Mouse (Mus musculus) left cerebral cortex, adult 18-20 months (tissue): ENCODE results near the gene Six3. TPM values are rescaled to one million over a fixed set of nuclear protein-coding genes. Genes with fewer than 3 reads are reported as not detected.

ENCODE experiments used
- total RNA-seq, 2 experiments: library from RNA; stranded (reverse); gene quantifications; 2 replicates each; pipeline ENCODE4 v1.2.3; 2021

Six3 gene
- total RNA-seq, 2 experiments from 2014 or later = 2.9 to 6.1 TPM

Other genes starting within 250 kb of the Six3 start
- under 1 TPM; 0.87 to 0.93 TPM for gene Six2, start 74.7 kb downstream of the Six3 start, total RNA-seq